In genomic region chr4:65947141-65947649, GRCm38 (mm10) we compare ENCODE assay signal across 26 mouse cellular contexts.
"Had no signal": no experiment of that assay in that cellular context is flagged by ENCODE, and none has a peak within 500 bp of the region (broad histone marks: within the 10 kb centered on the region; RNA-seq: fewer than 3 reads in every experiment).

No protein-coding gene starts in this region.

- H3K4me3 ChIP-seq: embryonic facial prominence, embryonic 10.5 days; embryonic facial prominence, embryonic 12.5 days; embryonic facial prominence, embryonic 13.5 days; embryonic facial prominence, embryonic 15.5 days; erythroblast, embryonic 14.5 days; forebrain, embryonic 10.5 days; forebrain, embryonic 12.5 days; forebrain, embryonic 13.5 days; forebrain, embryonic 15.5 days; gastrocnemius, adult 2 months; heart, adult 2 months had no signal

- H3K27ac ChIP-seq: embryonic facial prominence, embryonic 10.5 days; embryonic facial prominence, embryonic 12.5 days; embryonic facial prominence, embryonic 13.5 days; embryonic facial prominence, embryonic 15.5 days; forebrain, embryonic 10.5 days; forebrain, embryonic 12.5 days; forebrain, embryonic 13.5 days; forebrain, embryonic 15.5 days; gastrocnemius, adult 2 months; heart, adult 2 months had no signal

- H3K9ac ChIP-seq: embryonic facial prominence, embryonic 12.5 days; embryonic facial prominence, embryonic 13.5 days; embryonic facial prominence, embryonic 15.5 days; forebrain, embryonic 12.5 days; forebrain, embryonic 13.5 days; forebrain, embryonic 15.5 days; forebrain, postnatal 0 days had no signal

- H3K27me3 ChIP-seq: embryonic facial prominence, embryonic 12.5 days; embryonic facial prominence, embryonic 13.5 days; embryonic facial prominence, embryonic 15.5 days; forebrain, embryonic 12.5 days; forebrain, embryonic 13.5 days; forebrain, embryonic 15.5 days had no signal

- H3K4me1 ChIP-seq: embryonic facial prominence, embryonic 10.5 days; embryonic facial prominence, embryonic 12.5 days; embryonic facial prominence, embryonic 13.5 days; embryonic facial prominence, embryonic 15.5 days; forebrain, embryonic 10.5 days; forebrain, embryonic 12.5 days; forebrain, embryonic 13.5 days had no signal

- DNase-seq: cerebellum, adult 8-10 months; cerebellum, adult 9-10 months; cerebellum, adult 9-11 months; cerebellum, postnatal 10 days; cerebellum, postnatal 14 days; cerebellum, postnatal 25 days; cerebellum, postnatal 36 days; embryo, embryonic 11 days; forebrain, postnatal 0 days; gastrocnemius, adult 2 months; gastrocnemius, postnatal 10 days; gastrocnemius, postnatal 14 days; gastrocnemius, postnatal 25 days; gastrocnemius, postnatal 36 days; heart, adult 11 months; heart, adult 18-20 months; heart, adult 2 months had no signal

- H3K36me3 ChIP-seq: embryonic facial prominence, embryonic 10.5 days; embryonic facial prominence, embryonic 12.5 days; embryonic facial prominence, embryonic 13.5 days; embryonic facial prominence, embryonic 15.5 days; forebrain, embryonic 10.5 days; forebrain, embryonic 12.5 days; forebrain, embryonic 15.5 days had no signal
